Mouse (Mus musculus): Measurements from ENCODE around the gene Alyref. TPM values are rescaled to one million over a fixed set of nuclear protein-coding genes. Genes with fewer than 3 reads are reported as not detected.
A peak's percentile ranks its signal among the peaks of the same experiment; 100 is the strongest.

The Alyref gene
- polyA plus RNA-seq, 1 experiment from 2014 or later: 361 TPM

GRCm38 (mm10) chr11:120571754-120572416 lies 26.3 kb downstream of the Alyref start:
- H3K27ac ChIP-seq: peak overlapping the region; percentile 87
- no peak for DNase-seq (ENCODE audit: low spot score)
- peak overlapping the region; percentile 62 for H3K4me2 ChIP-seq (ENCODE audit: low read length)
- H3K9ac ChIP-seq (ENCODE audit: low read depth, low read length): peak overlapping the region; percentile 93
- H3K4me1 ChIP-seq (replicated peaks; ENCODE audit: insufficient read depth, low read length): peaks cover 7% of the 10 kb centered on the region; the same call in 1 of the 2 replicates
- no peak for TF ChIP-seq CTCF (IDR thresholded peaks at IDR 0.05; ENCODE audit: low read depth)
- WGBS: 6% methylated on average over 11 of the region's 11 CpGs
- peaks cover 34% of the 10 kb centered on the region for H3K36me3 ChIP-seq (ENCODE audit: insufficient read depth, low read length)
- H3K9me3 ChIP-seq (replicated peaks; ENCODE audit: low read length): no peaks in the 10 kb centered on the region
- H3K4me3 ChIP-seq (replicated peaks; ENCODE audit: low read depth, low read length): peak overlapping the region; percentile 95
- no peak for ATAC-seq (replicated peaks; ENCODE audit: low FRiP score, low read depth)
- no peaks in the 10 kb centered on the region for H3K27me3 ChIP-seq (ENCODE audit: insufficient read depth, low read length)

GRCm38 (mm10) chr11:120571122-120571521 lies 27.0 kb downstream of the Alyref start:
- ATAC-seq (replicated peaks; ENCODE audit: low FRiP score, low read depth): no peak
- Histone ChIP-seq H3K4me2 (ENCODE audit: low read length) (peak overlapping the region; percentile 62), H3K27ac (no peak overlapping the region), H3K27me3 (ENCODE audit: insufficient read depth, low read length) (no peaks in the 10 kb centered on the region), H3K9ac (ENCODE audit: low read depth, low read length) (peak overlapping the region; percentile 93; the same call in 1 of the 2 replicates), H3K4me3 (replicated peaks; ENCODE audit: low read depth, low read length) (peak overlapping the region; percentile 95; the same call in 1 of the 2 replicates), H3K36me3 (ENCODE audit: insufficient read depth, low read length) (peaks cover 40% of the 10 kb centered on the region), H3K4me1 (replicated peaks; ENCODE audit: insufficient read depth, low read length) (peaks cover 7% of the 10 kb centered on the region; the same call in 1 of the 2 replicates), H3K9me3 (replicated peaks; ENCODE audit: low read length) (no peaks in the 10 kb centered on the region)
- no peak for DNase-seq (ENCODE audit: low spot score)
- TF ChIP-seq CTCF (IDR thresholded peaks at IDR 0.05; ENCODE audit: low read depth): no peak
- WGBS: 63% methylated on average over 3 of the region's 3 CpGs

- Histone ChIP-seq H3K27ac (no peak overlapping the region), H3K9ac (ENCODE audit: low read depth, low read length) (no peak overlapping the region), H3K4me3 (replicated peaks; ENCODE audit: low read depth, low read length) (no peak overlapping the region), H3K4me1 (replicated peaks; ENCODE audit: insufficient read depth, low read length) (no peaks in the 10 kb centered on the region; the same call in 1 of the 2 replicates), H3K9me3 (replicated peaks; ENCODE audit: low read length) (no peaks in the 10 kb centered on the region), H3K36me3 (ENCODE audit: insufficient read depth, low read length) (peaks cover 62% of the 10 kb centered on the region), H3K4me2 (ENCODE audit: low read length) (no peak overlapping the region), H3K27me3 (ENCODE audit: insufficient read depth, low read length) (no peaks in the 10 kb centered on the region)
- DNase-seq (ENCODE audit: low spot score): no peak
- WGBS: 96% methylated on average over 6 of the region's 6 CpGs
- no peak for ATAC-seq (replicated peaks; ENCODE audit: low FRiP score, low read depth)
- TF ChIP-seq CTCF (IDR thresholded peaks at IDR 0.05; ENCODE audit: low read depth): no peak
Measured at GRCm38 (mm10) chr11:120568324-120568723, 29.8 kb downstream of the Alyref start.

DNA sequence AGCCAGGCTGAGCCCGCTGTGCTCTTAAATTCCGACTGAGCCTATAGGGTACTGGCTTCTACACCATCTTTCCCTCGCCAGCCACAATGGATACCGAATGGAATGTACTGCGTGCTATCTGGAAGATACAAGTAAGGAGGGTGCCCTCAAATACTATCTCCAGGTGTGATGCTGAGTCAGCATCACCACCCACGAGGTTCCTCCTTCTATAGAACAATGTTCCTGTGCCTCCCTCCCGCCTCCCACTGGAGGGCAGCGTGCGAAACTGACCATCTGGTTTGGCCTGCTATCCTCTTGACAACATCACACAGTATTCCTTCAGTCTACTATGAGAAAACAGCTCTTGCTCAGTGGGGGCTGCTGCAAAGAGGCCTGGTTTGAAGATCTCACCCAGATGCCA lies 33.1 kb downstream of the Alyref start:
- no peak overlapping the region for H3K27ac ChIP-seq
- WGBS: 83% methylated on average over 9 of the region's 9 CpGs
- H3K4me3 ChIP-seq (replicated peaks; ENCODE audit: low read depth, low read length): no peak overlapping the region
- DNase-seq (ENCODE audit: low spot score): no peak
- ATAC-seq (replicated peaks; ENCODE audit: low FRiP score, low read depth): no peak
- peak; percentile 6; the same call in 1 of the 2 replicates for TF ChIP-seq CTCF (IDR thresholded peaks at IDR 0.05; ENCODE audit: low read depth)
- no peaks in the 10 kb centered on the region for H3K4me1 ChIP-seq (replicated peaks; ENCODE audit: insufficient read depth, low read length)
- no peaks in the 10 kb centered on the region for H3K27me3 ChIP-seq (ENCODE audit: insufficient read depth, low read length)
- H3K4me2 ChIP-seq (ENCODE audit: low read length): no peak overlapping the region
- peaks cover 82% of the 10 kb centered on the region for H3K36me3 ChIP-seq (ENCODE audit: insufficient read depth, low read length)
- H3K9ac ChIP-seq (ENCODE audit: low read depth, low read length): no peak overlapping the region
- H3K9me3 ChIP-seq (replicated peaks; ENCODE audit: low read length): no peaks in the 10 kb centered on the region

- Histone ChIP-seq H3K27me3 (ENCODE audit: insufficient read depth, low read length) (no peaks in the 10 kb centered on the region), H3K4me2 (ENCODE audit: low read length) (no peak overlapping the region), H3K9ac (ENCODE audit: low read depth, low read length) (no peak overlapping the region), H3K4me1 (replicated peaks; ENCODE audit: insufficient read depth, low read length) (no peaks in the 10 kb centered on the region), H3K4me3 (replicated peaks; ENCODE audit: low read depth, low read length) (no peak overlapping the region), H3K36me3 (ENCODE audit: insufficient read depth, low read length) (peaks cover 79% of the 10 kb centered on the region), H3K27ac (no peak overlapping the region), H3K9me3 (replicated peaks; ENCODE audit: low read length) (no peaks in the 10 kb centered on the region)
- DNase-seq (ENCODE audit: low spot score) (no peak), ATAC-seq (replicated peaks; ENCODE audit: low FRiP score, low read depth) (no peak)
- WGBS: 95% methylated on average over 13 of the region's 13 CpGs
- TF ChIP-seq CTCF (IDR thresholded peaks at IDR 0.05; ENCODE audit: low read depth): no peak
Measured at GRCm38 (mm10) chr11:120562949-120563348, 35.2 kb downstream of the Alyref start.

DNA sequence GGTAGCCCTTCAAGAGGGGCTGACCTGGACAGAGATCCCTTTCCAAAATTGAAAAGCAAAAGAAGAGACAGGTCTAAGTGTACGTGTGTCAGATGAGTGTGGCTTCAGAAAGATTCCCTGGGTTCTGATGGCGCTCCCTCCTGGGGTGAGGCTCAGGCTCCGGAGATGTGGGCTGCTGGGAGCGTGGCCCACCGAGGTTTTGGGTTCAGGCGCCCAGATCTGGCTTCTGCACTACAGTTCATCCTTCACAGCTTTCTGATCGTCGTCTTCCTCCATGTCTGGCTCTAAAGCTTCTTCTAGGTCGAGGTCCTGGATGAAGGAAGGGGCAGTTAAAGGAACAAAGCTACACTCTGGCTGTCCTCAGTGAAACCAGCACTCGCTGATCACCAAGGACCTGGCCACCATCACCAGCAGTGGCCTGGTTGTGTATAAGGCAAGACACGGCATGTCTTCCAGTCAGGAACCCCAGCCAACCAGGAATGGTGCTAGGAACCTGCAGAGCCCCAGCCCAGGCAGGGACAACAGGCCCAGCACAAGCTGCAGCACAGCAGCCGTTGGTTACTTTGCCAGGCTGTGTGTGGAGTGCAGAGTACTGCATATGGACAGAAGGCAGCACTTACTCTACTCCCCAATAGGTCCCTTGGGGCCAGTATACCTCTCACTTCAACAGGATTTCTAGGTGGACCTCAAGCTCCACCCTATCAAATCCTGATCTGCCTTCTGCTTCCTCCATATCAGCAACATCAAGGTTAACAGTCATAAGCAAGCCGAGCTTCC lies 37.0 kb downstream of the Alyref start:
- no peak overlapping the region for H3K4me2 ChIP-seq (ENCODE audit: low read length)
- ATAC-seq (replicated peaks; ENCODE audit: low FRiP score, low read depth) (no peak), DNase-seq (ENCODE audit: low spot score) (no peak)
- no peaks in the 10 kb centered on the region for H3K27me3 ChIP-seq (ENCODE audit: insufficient read depth, low read length)
- no peaks in the 10 kb centered on the region for H3K9me3 ChIP-seq (replicated peaks; ENCODE audit: low read length)
- H3K4me3 ChIP-seq (replicated peaks; ENCODE audit: low read depth, low read length): no peak overlapping the region
- no peak overlapping the region for H3K27ac ChIP-seq
- no peak overlapping the region for H3K9ac ChIP-seq (ENCODE audit: low read depth, low read length)
- no peaks in the 10 kb centered on the region for H3K4me1 ChIP-seq (replicated peaks; ENCODE audit: insufficient read depth, low read length)
- peaks cover 62% of the 10 kb centered on the region for H3K36me3 ChIP-seq (ENCODE audit: insufficient read depth, low read length)
- 96% methylated on average over 13 of the region's 13 CpGs for WGBS
- TF ChIP-seq CTCF (IDR thresholded peaks at IDR 0.05; ENCODE audit: low read depth): no peak

Measured in kidney, postnatal 0 days (tissue).